Mouse (Mus musculus) layer of hippocampus, postnatal 14 days (tissue): Measurements from ENCODE around the gene Chrne. TPM values are rescaled to one million over a fixed set of nuclear protein-coding genes. Genes with fewer than 3 reads are reported as not detected.

Source experiments
- DNase-seq, 2 experiments: peaks; one replicate each; pipeline ENCODE4 v3.0.0; 2021 to 2022; ENCODE audit warnings: low spot score in 2 of 2, mixed read lengths in 1 of 2
- total RNA-seq, 2 experiments: library from RNA; stranded (reverse); gene quantifications; 2 replicates each; pipeline ENCODE4 v1.2.3; 2021

Chrne gene
- total RNA-seq, 2 experiments from 2014 or later: 0.32 to 0.57 TPM

- DNase-seq: no peak
Observed at GRCm38 (mm10) chr11:70629557-70629956, 10.5 kb upstream of the Chrne start.

GRCm38 (mm10) chr11:70628431-70628830 is 9.4 kb upstream of the Chrne start:
- no peak for DNase-seq

- no peak for DNase-seq
Observed at GRCm38 (mm10) chr11:70626877-70627276, 7.9 kb upstream of the Chrne start.

- DNase-seq: no peak
Observed at GRCm38 (mm10) chr11:70625473-70625872, 6.5 kb upstream of the Chrne start.

- no peak for DNase-seq
Observed at GRCm38 (mm10) chr11:70623053-70623742, 4.2 kb upstream of the Chrne start.

GRCm38 (mm10) chr11:70621972-70622814 is 3.2 kb upstream of the Chrne start:
- no peak for DNase-seq

- no peak for DNase-seq
Observed at GRCm38 (mm10) chr11:70615516-70616093, 3.4 kb downstream of the Chrne start, which contains the start of gene 4930544D05Rik. 4930544D05Rik (plus strand) TSS chr11:70615848.

- no peak for DNase-seq
Observed at GRCm38 (mm10) chr11:70615074-70615473, 3.9 kb downstream of the Chrne start.

- DNase-seq: no peak
Observed at GRCm38 (mm10) chr11:70612505-70612904, 6.5 kb downstream of the Chrne start.

GRCm38 (mm10) chr11:70610752-70611151 is 8.3 kb downstream of the Chrne start:
- no peak for DNase-seq

GRCm38 (mm10) chr11:70608381-70609066 is 10.5 kb downstream of the Chrne start:
- DNase-seq: no peak

- DNase-seq: no peak
Observed at GRCm38 (mm10) chr11:70607611-70608010, 11.4 kb downstream of the Chrne start.

GRCm38 (mm10) chr11:70606717-70607116 is 12.3 kb downstream of the Chrne start:
- no peak for DNase-seq

- DNase-seq: peak; percentile 65 to 73
Observed at GRCm38 (mm10) chr11:70605024-70605566, 13.9 kb downstream of the Chrne start.

GRCm38 (mm10) chr11:70598451-70598953 is 20.5 kb downstream of the Chrne start:
- no peak for DNase-seq

GRCm38 (mm10) chr11:70597301-70597700 is 21.7 kb downstream of the Chrne start:
- DNase-seq: no peak

GRCm38 (mm10) chr11:70596094-70596493 is 22.9 kb downstream of the Chrne start:
- DNase-seq: no peak

- DNase-seq: no peak
Observed at GRCm38 (mm10) chr11:70595638-70596037, 23.4 kb downstream of the Chrne start.

- no peak for DNase-seq
Observed at GRCm38 (mm10) chr11:70594253-70594989, 24.6 kb downstream of the Chrne start.

GRCm38 (mm10) chr11:70591733-70592132 is 27.3 kb downstream of the Chrne start:
- DNase-seq: no peak
